Mouse (Mus musculus) midbrain, postnatal 0 days (tissue): ENCODE data around the gene Lrrc75a. TPM values are rescaled to one million over a fixed set of nuclear protein-coding genes. Genes with fewer than 3 reads are reported as not detected.
A peak's percentile ranks its signal among the peaks of the same experiment; 100 is the strongest.

ENCODE experiments used
- ATAC-seq: fragments of 200-750 bp; cut with Nextera tagmentation; 2 replicates; pipeline ENCODE4 v1.8.0; 2017; ENCODE audit warnings: moderate number of reproducible peaks, mild to moderate bottlenecking, moderate TSS enrichment, moderate library complexity; ENCODE audit not compliant: low FRiP score
- DNase-seq: peaks from one replicate; pipeline ENCODE4 v3.0.0-alpha.2; 2015; ENCODE audit warnings: low spot score
- H3K27ac ChIP-seq: fragments of 300-500 bp; sonication (generic); 2 replicates; pipeline ENCODE4 v1.5.1; 2014; ENCODE audit warnings: low read depth, mild to moderate bottlenecking, low read length, mixed read lengths
- H3K27me3 ChIP-seq: fragments of 300-500 bp; sonication (generic); 2 replicates; pipeline ENCODE4 v1.6.1; 2014; ENCODE audit warnings: low read length, control low read depth, mixed read lengths; ENCODE audit not compliant: insufficient read depth
- H3K36me3 ChIP-seq: fragments of 300-500 bp; sonication (generic); 2 replicates; pipeline ENCODE4 v1.6.1; 2014; ENCODE audit warnings: low read length, control low read depth, mixed read lengths; ENCODE audit not compliant: insufficient read depth
- H3K4me1 ChIP-seq: fragments of 300-500 bp; sonication (generic); 2 replicates; pipeline ENCODE4 v1.6.1; 2014; ENCODE audit warnings: mild to moderate bottlenecking, control low read depth, antibody characterized with exemption, low read length, mixed read lengths; ENCODE audit not compliant: insufficient read depth
- H3K4me2 ChIP-seq: fragments of 300-500 bp; sonication (generic); 2 replicates; pipeline ENCODE4 v1.6.1; 2014; ENCODE audit warnings: low read depth, mild to moderate bottlenecking, low read length, mixed read lengths; ENCODE audit not compliant: poor library complexity, severe bottlenecking
- H3K4me3 ChIP-seq: fragments of 300-500 bp; sonication (generic); 2 replicates; pipeline ENCODE4 v1.5.1; 2014; ENCODE audit warnings: low read depth, mild to moderate bottlenecking, low read length, moderate library complexity
- H3K9ac ChIP-seq: fragments of 300-500 bp; sonication (generic); replicated peaks from 2 replicates; pipeline ENCODE4 v1.6.1; 2014; ENCODE audit warnings: mild to moderate bottlenecking, low read length, moderate library complexity, mixed read lengths; ENCODE audit not compliant: poor library complexity, severe bottlenecking
- H3K9me3 ChIP-seq: fragments of 300-500 bp; sonication (generic); 2 replicates; pipeline ENCODE4 v1.6.1; 2016; ENCODE audit warnings: low read length, control low read depth
- CTCF ChIP-seq: IDR thresholded peaks from 2 replicates; pipeline ENCODE4 v1.5.1; 2016; ENCODE audit warnings: antibody characterized with exemption, mild to moderate bottlenecking
- WGBS: fragments of 180-500 bp; shearing (Covaris S2); extraction: QIAGEN DNeasy Blood & Tissue Kit; methylation state at CpG from one replicate; pipeline ENCODE4 v1.1.7; 2014; 5-methylcytosine and 5-hydroxymethylcytosine counted together
- polyA plus RNA-seq: library from polyadenylated mRNA; unstranded; fragments of >200 nt; fragmentation: Nextera tagmentation; extraction: Ambion mirVana; gene quantifications from 2 replicates; pipeline ENCODE4 v1.2.1, GENCODE M21; 2015
- total RNA-seq: library from RNA; depleted of rRNA; stranded (reverse); fragments of >200 nt; gene quantifications from 2 replicates; pipeline ENCODE4 v1.2.3, GENCODE M21; 2014

Gene Lrrc75a
- total and polyA plus RNA-seq, 2 experiments from 2014 or later = 7.4 to 25.9 TPM

- Histone ChIP-seq H3K4me2 (no peak overlapping the region), H3K9me3 (no peaks in the 10 kb centered on the region), H3K4me1 (no peaks in the 10 kb centered on the region), H3K27ac (no peak overlapping the region), H3K4me3 (no peak overlapping the region), H3K27me3 (no peaks in the 10 kb centered on the region), H3K36me3 (no peaks in the 10 kb centered on the region), H3K9ac (no peak overlapping the region)
- DNase-seq (no peak), ATAC-seq (no peak)
- WGBS = 90% methylated on average over 7 of the region's 7 CpGs
- TF ChIP-seq CTCF = no peak
These were observed 30.5 kb upstream of the Lrrc75a start for GRCm38 (mm10) chr11:62678778-62679354.

- whole genome bisulfite sequencing = 87% methylated on average over 4 of the region's 4 CpGs
- Histone ChIP-seq H3K9me3 (no peaks in the 10 kb centered on the region), H3K27me3 (no peaks in the 10 kb centered on the region), H3K36me3 (no peaks in the 10 kb centered on the region), H3K4me3 (no peak overlapping the region), H3K4me1 (no peaks in the 10 kb centered on the region), H3K9ac (no peak overlapping the region), H3K4me2 (no peak overlapping the region), H3K27ac (no peak overlapping the region)
- no peak for ATAC-seq
- TF ChIP-seq CTCF = no peak
- DNase-seq = no peak
These were observed 27.9 kb upstream of the Lrrc75a start for GRCm38 (mm10) chr11:62676290-62676596.

GRCm38 (mm10) chr11:62675480-62676289 lies 27.4 kb upstream of the Lrrc75a start:
- H3K4me2 ChIP-seq = peak overlapping the region; percentile 35
- WGBS = 15% methylated on average over 17 of the region's 17 CpGs
- H3K27me3 ChIP-seq = no peaks in the 10 kb centered on the region
- no peaks in the 10 kb centered on the region for H3K4me1 ChIP-seq
- H3K36me3 ChIP-seq = no peaks in the 10 kb centered on the region
- H3K9me3 ChIP-seq = no peaks in the 10 kb centered on the region
- no peak overlapping the region for H3K4me3 ChIP-seq
- peak; percentile 94 for DNase-seq
- peak; percentile 69 for ATAC-seq
- no peak overlapping the region for H3K27ac ChIP-seq
- peak; percentile 93 for TF ChIP-seq CTCF
- no peak overlapping the region; the same call in 1 of the 2 replicates for H3K9ac ChIP-seq

- no peaks in the 10 kb centered on the region for H3K9me3 ChIP-seq
- no peaks in the 10 kb centered on the region for H3K4me1 ChIP-seq
- H3K27ac ChIP-seq = no peak overlapping the region
- H3K27me3 ChIP-seq = no peaks in the 10 kb centered on the region
- TF ChIP-seq CTCF = no peak
- H3K36me3 ChIP-seq = no peaks in the 10 kb centered on the region
- no peak overlapping the region for H3K4me2 ChIP-seq
- no peak for ATAC-seq
- H3K9ac ChIP-seq = no peak overlapping the region
- H3K4me3 ChIP-seq = no peak overlapping the region
- DNase-seq = no peak
- WGBS = 90% methylated on average over 6 of the region's 6 CpGs
These were observed 21.7 kb upstream of the Lrrc75a start for GRCm38 (mm10) chr11:62670006-62670405.

- Histone ChIP-seq H3K4me1 (no peaks in the 10 kb centered on the region), H3K27me3 (no peaks in the 10 kb centered on the region), H3K27ac (no peak overlapping the region), H3K4me2 (no peak overlapping the region), H3K9me3 (no peaks in the 10 kb centered on the region), H3K9ac (no peak overlapping the region), H3K36me3 (no peaks in the 10 kb centered on the region), H3K4me3 (no peak overlapping the region)
- WGBS = 59% methylated on average over 12 of the region's 12 CpGs
- no peak for TF ChIP-seq CTCF
- DNase-seq (no peak), ATAC-seq (no peak)
These were observed 21.1 kb upstream of the Lrrc75a start for GRCm38 (mm10) chr11:62669471-62669870.

GRCm38 (mm10) chr11:62668986-62669385 lies 20.7 kb upstream of the Lrrc75a start:
- H3K9me3 ChIP-seq = no peaks in the 10 kb centered on the region
- DNase-seq (no peak), ATAC-seq (no peak)
- H3K4me2 ChIP-seq = no peak overlapping the region
- no peak for TF ChIP-seq CTCF
- no peak overlapping the region for H3K27ac ChIP-seq
- H3K36me3 ChIP-seq = no peaks in the 10 kb centered on the region
- no peaks in the 10 kb centered on the region for H3K27me3 ChIP-seq
- H3K4me1 ChIP-seq = no peaks in the 10 kb centered on the region
- no peak overlapping the region for H3K4me3 ChIP-seq
- WGBS = 88% methylated on average over 5 of the region's 5 CpGs
- H3K9ac ChIP-seq = no peak overlapping the region
